Mouse (Mus musculus): ENCODE measurements at regions not wholly inside any gene's neighbourhood (a gene's known extent, or its start where the extent isn't known, plus 50 kb on each side); places are given as distances from the start of the nearest gene placed in this dataset.

DNA sequence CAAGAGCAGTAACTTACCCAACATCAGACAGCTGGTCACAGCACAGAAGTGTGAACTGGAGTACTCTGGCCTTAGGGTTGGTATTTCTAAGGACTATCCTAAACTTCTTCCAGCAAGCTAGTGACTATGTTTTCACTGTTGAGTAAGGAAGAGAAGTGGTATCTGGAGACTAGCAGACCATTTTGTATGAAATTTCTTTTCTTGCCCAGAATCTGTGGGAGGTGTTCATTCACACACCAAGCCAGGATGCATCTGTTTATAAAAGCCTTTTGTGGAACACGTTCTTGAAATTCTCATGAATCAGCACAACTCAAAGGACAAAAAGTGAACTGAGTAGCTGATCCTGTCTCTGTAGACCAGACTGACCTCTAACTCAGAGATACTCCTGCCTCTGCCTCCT is 403.3 kb upstream of the Nr5a2 start:
- TF ChIP-seq POLR2A (IDR thresholded peaks at IDR 0.05; ENCODE audit: borderline replicate concordance, extremely low read depth, insufficient read depth, insufficient read length) = no peak
- WGBS = 46% methylated on average over 1 of the region's 1 CpGs
- Histone ChIP-seq H3K36me3 (ENCODE audit: control insufficient read depth, insufficient read depth, low read length) (no peaks in the 10 kb centered on the region), H3K4me2 (replicated peaks; ENCODE audit: low read depth, low read length, severe bottlenecking) (no peak overlapping the region), H3K4me3 (replicated peaks; ENCODE audit: low read length) (no peak overlapping the region), H3K27ac (replicated peaks; ENCODE audit: low read depth, low read length) (no peak overlapping the region), H3K9ac (ENCODE audit: low read depth, low read length, severe bottlenecking) (no peak overlapping the region), H3K9me3 (ENCODE audit: control insufficient read depth, low read length) (no peaks in the 10 kb centered on the region), H3K27me3 (ENCODE audit: control insufficient read depth, insufficient read depth, low read length) (no peaks in the 10 kb centered on the region), H3K4me1 (ENCODE audit: control insufficient read depth, insufficient read depth, low read length) (no peaks in the 10 kb centered on the region)
- ATAC-seq (ENCODE audit: low FRiP score, low read depth) (no peak), DNase-seq (ENCODE audit: low spot score) (no peak)

- H3K4me3 ChIP-seq (replicated peaks; ENCODE audit: low read length) = no peak overlapping the region
- H3K9me3 ChIP-seq (ENCODE audit: control insufficient read depth, low read length) = no peaks in the 10 kb centered on the region
- ATAC-seq (ENCODE audit: low FRiP score, low read depth) (no peak), DNase-seq (ENCODE audit: low spot score) (no peak)
- H3K4me1 ChIP-seq (ENCODE audit: control insufficient read depth, insufficient read depth, low read length) = no peaks in the 10 kb centered on the region
- H3K27me3 ChIP-seq (ENCODE audit: control insufficient read depth, insufficient read depth, low read length) = no peaks in the 10 kb centered on the region
- H3K4me2 ChIP-seq (replicated peaks; ENCODE audit: low read depth, low read length, severe bottlenecking) = no peak overlapping the region
- TF ChIP-seq POLR2A (IDR thresholded peaks at IDR 0.05; ENCODE audit: borderline replicate concordance, extremely low read depth, insufficient read depth, insufficient read length) = no peak
- H3K36me3 ChIP-seq (ENCODE audit: control insufficient read depth, insufficient read depth, low read length) = no peaks in the 10 kb centered on the region
- WGBS = 75% methylated on average over 16 of the region's 16 CpGs
- H3K27ac ChIP-seq (replicated peaks; ENCODE audit: low read depth, low read length) = no peak overlapping the region
- H3K9ac ChIP-seq (ENCODE audit: low read depth, low read length, severe bottlenecking) = no peak overlapping the region
Measured at GRCm38 (mm10) chr1:137360688-137361570, 400.7 kb upstream of the Nr5a2 start.

- H3K4me3 ChIP-seq (replicated peaks; ENCODE audit: low read length) = no peak overlapping the region
- no peaks in the 10 kb centered on the region for H3K27me3 ChIP-seq (ENCODE audit: control insufficient read depth, insufficient read depth, low read length)
- H3K4me1 ChIP-seq (ENCODE audit: control insufficient read depth, insufficient read depth, low read length) = no peaks in the 10 kb centered on the region
- no peak for TF ChIP-seq POLR2A (IDR thresholded peaks at IDR 0.05; ENCODE audit: borderline replicate concordance, extremely low read depth, insufficient read depth, insufficient read length)
- no peak overlapping the region for H3K4me2 ChIP-seq (replicated peaks; ENCODE audit: low read depth, low read length, severe bottlenecking)
- H3K36me3 ChIP-seq (ENCODE audit: control insufficient read depth, insufficient read depth, low read length) = no peaks in the 10 kb centered on the region
- no peak for ATAC-seq (ENCODE audit: low FRiP score, low read depth)
- H3K27ac ChIP-seq (replicated peaks; ENCODE audit: low read depth, low read length) = no peak overlapping the region
- DNase-seq (ENCODE audit: low spot score) = no peak
- WGBS = 68% methylated on average over 4 of the region's 4 CpGs
- H3K9ac ChIP-seq (ENCODE audit: low read depth, low read length, severe bottlenecking) = no peak overlapping the region
- no peaks in the 10 kb centered on the region for H3K9me3 ChIP-seq (ENCODE audit: control insufficient read depth, low read length)
Measured at GRCm38 (mm10) chr1:137355941-137356512, 395.8 kb upstream of the Nr5a2 start.

GRCm38 (mm10) chr1:137352390-137353027 is 392.3 kb upstream of the Nr5a2 start:
- H3K9ac ChIP-seq (ENCODE audit: low read depth, low read length, severe bottlenecking) = no peak overlapping the region
- H3K4me2 ChIP-seq (replicated peaks; ENCODE audit: low read depth, low read length, severe bottlenecking) = no peak overlapping the region
- no peaks in the 10 kb centered on the region for H3K9me3 ChIP-seq (ENCODE audit: control insufficient read depth, low read length)
- no peak for TF ChIP-seq POLR2A (IDR thresholded peaks at IDR 0.05; ENCODE audit: borderline replicate concordance, extremely low read depth, insufficient read depth, insufficient read length)
- 86% methylated on average over 5 of the region's 5 CpGs for WGBS
- no peak overlapping the region for H3K27ac ChIP-seq (replicated peaks; ENCODE audit: low read depth, low read length)
- no peaks in the 10 kb centered on the region for H3K27me3 ChIP-seq (ENCODE audit: control insufficient read depth, insufficient read depth, low read length)
- H3K4me1 ChIP-seq (ENCODE audit: control insufficient read depth, insufficient read depth, low read length) = no peaks in the 10 kb centered on the region
- no peak for ATAC-seq (ENCODE audit: low FRiP score, low read depth)
- DNase-seq (ENCODE audit: low spot score) = no peak
- no peaks in the 10 kb centered on the region for H3K36me3 ChIP-seq (ENCODE audit: control insufficient read depth, insufficient read depth, low read length)
- no peak overlapping the region for H3K4me3 ChIP-seq (replicated peaks; ENCODE audit: low read length)

DNA sequence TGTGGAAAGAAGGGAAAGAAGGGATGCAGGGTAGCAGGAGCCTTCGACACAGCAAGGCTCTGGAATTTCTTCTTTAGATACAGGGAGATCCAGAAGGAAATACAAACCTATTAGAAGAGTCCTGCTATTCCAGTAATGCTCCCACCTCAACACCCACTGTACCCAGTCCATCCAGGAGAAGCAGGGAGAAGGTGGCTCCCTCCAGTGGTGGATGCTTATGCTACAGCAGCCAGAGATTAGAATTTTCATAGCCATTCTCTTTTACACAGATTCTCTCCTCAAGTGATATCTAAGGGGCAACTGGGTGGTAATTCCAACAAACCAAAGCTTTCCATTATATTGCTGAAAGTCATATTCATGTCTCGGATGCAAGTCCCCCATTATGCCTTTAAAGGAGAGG is 373.9 kb upstream of the Nr5a2 start:
- H3K9me3 ChIP-seq (ENCODE audit: control insufficient read depth, low read length) = no peaks in the 10 kb centered on the region
- H3K27ac ChIP-seq (replicated peaks; ENCODE audit: low read depth, low read length) = no peak overlapping the region
- H3K4me1 ChIP-seq (ENCODE audit: control insufficient read depth, insufficient read depth, low read length) = peaks cover 18% of the 10 kb centered on the region; the same call in 1 of the 2 replicates
- TF ChIP-seq POLR2A (IDR thresholded peaks at IDR 0.05; ENCODE audit: borderline replicate concordance, extremely low read depth, insufficient read depth, insufficient read length) = no peak
- no peaks in the 10 kb centered on the region for H3K36me3 ChIP-seq (ENCODE audit: control insufficient read depth, insufficient read depth, low read length)
- H3K27me3 ChIP-seq (ENCODE audit: control insufficient read depth, insufficient read depth, low read length) = no peaks in the 10 kb centered on the region
- no peak overlapping the region for H3K4me3 ChIP-seq (replicated peaks; ENCODE audit: low read length)
- 87% methylated on average over 2 of the region's 2 CpGs for WGBS
- no peak overlapping the region for H3K9ac ChIP-seq (ENCODE audit: low read depth, low read length, severe bottlenecking)
- no peak overlapping the region for H3K4me2 ChIP-seq (replicated peaks; ENCODE audit: low read depth, low read length, severe bottlenecking)
- DNase-seq (ENCODE audit: low spot score) = no peak
- no peak for ATAC-seq (ENCODE audit: low FRiP score, low read depth)

All from limb, embryonic 14.5 days (tissue).